Mouse (Mus musculus) bone marrow macrophage, adult 2 months (primary cell): ENCODE results near the gene Map3k11. TPM values are rescaled to one million over a fixed set of nuclear protein-coding genes. Genes with fewer than 3 reads are reported as not detected.

ENCODE experiments used
- H3K27ac ChIP-seq: 2 replicates; pipeline ENCODE4 v1.5.1; 2012; ENCODE audit warnings: low read depth, low read length; ENCODE audit not compliant: insufficient read depth
- H3K4me1 ChIP-seq: 2 replicates; pipeline ENCODE4 v1.6.1; 2012; ENCODE audit warnings: low read length; ENCODE audit not compliant: control insufficient read depth, insufficient read depth
- H3K4me3 ChIP-seq: 2 replicates; pipeline ENCODE4 v1.5.1; 2012; ENCODE audit warnings: mild to moderate bottlenecking, low read length, moderate library complexity; ENCODE audit not compliant: insufficient read depth
- CTCF ChIP-seq: IDR thresholded peaks from 2 replicates; pipeline ENCODE4 v1.5.1; 2012; ENCODE audit warnings: low read depth, mild to moderate bottlenecking, low read length, moderate library complexity
- POLR2A ChIP-seq: IDR thresholded peaks from 2 replicates; pipeline ENCODE4 v1.6.1; 2012; ENCODE audit warnings: mild to moderate bottlenecking, low read depth, low read length, borderline replicate concordance
- polyA plus RNA-seq: library from polyadenylated mRNA; stranded (reverse); fragments of >200 nt; gene quantifications from 2 replicates; pipeline ENCODE4 v1.2.4, GENCODE M21; 2012; ENCODE audit not compliant: missing spikeins, insufficient read depth, insufficient read length

Gene Map3k11
- polyA plus RNA-seq, 1 experiment: 99.1 TPM

- Histone ChIP-seq H3K27ac (no peak overlapping the region), H3K4me3 (peak overlapping the region; percentile 51), H3K4me1 (peaks cover 10% of the 10 kb centered on the region)
- TF ChIP-seq CTCF (no peak), POLR2A (no peak)
Observed at GRCm38 (mm10) chr19:5742241-5742641, 53.7 kb downstream of the Map3k11 start.

- TF ChIP-seq CTCF (no peak), POLR2A (no peak)
- Histone ChIP-seq H3K4me3 (no peak overlapping the region), H3K4me1 (peaks cover 10% of the 10 kb centered on the region), H3K27ac (no peak overlapping the region)
Observed at GRCm38 (mm10) chr19:5743576-5743975, 55.0 kb downstream of the Map3k11 start.

- Histone ChIP-seq H3K4me3 (no peak overlapping the region), H3K4me1 (peaks cover 14% of the 10 kb centered on the region), H3K27ac (no peak overlapping the region)
- TF ChIP-seq CTCF (no peak), POLR2A (no peak)
Observed at GRCm38 (mm10) chr19:5745756-5746710, 57.5 kb downstream of the Map3k11 start.

GRCm38 (mm10) chr19:5746907-5747363 is 58.4 kb downstream of the Map3k11 start:
- peaks cover 14% of the 10 kb centered on the region for H3K4me1 ChIP-seq
- TF ChIP-seq POLR2A (no peak), CTCF (no peak)
- H3K4me3 ChIP-seq: no peak overlapping the region
- H3K27ac ChIP-seq: no peak overlapping the region

- Histone ChIP-seq H3K4me3 (no peak overlapping the region), H3K4me1 (peaks cover 5% of the 10 kb centered on the region; the same call in 1 of the 2 replicates), H3K27ac (no peak overlapping the region)
- TF ChIP-seq POLR2A (no peak), CTCF (no peak)
Observed at GRCm38 (mm10) chr19:5749476-5749875, 60.9 kb downstream of the Map3k11 start.

- Histone ChIP-seq H3K4me1 (peaks cover 5% of the 10 kb centered on the region; the same call in 1 of the 2 replicates), H3K27ac (no peak overlapping the region), H3K4me3 (no peak overlapping the region)
- TF ChIP-seq CTCF (no peak), POLR2A (no peak)
Observed at GRCm38 (mm10) chr19:5750951-5751350, 62.4 kb downstream of the Map3k11 start.

GRCm38 (mm10) chr19:5751742-5752141 is 63.2 kb downstream of the Map3k11 start:
- TF ChIP-seq POLR2A (no peak), CTCF (no peak)
- Histone ChIP-seq H3K4me3 (no peak overlapping the region), H3K4me1 (peaks cover 5% of the 10 kb centered on the region; the same call in 1 of the 2 replicates), H3K27ac (no peak overlapping the region)

Other genes with a start within 250 kb of the Map3k11 start
- 0.50 and 1.6 TPM in 2 replicates for gene Fosl1, start 241.2 kb upstream of the Map3k11 start, polyA plus RNA-seq
- gene Ccdc85b, start 230.8 kb upstream of the Map3k11 start, polyA plus RNA-seq: 3.6 and 4.2 TPM in 2 replicates
- gene Fibp, start 228.1 kb upstream of the Map3k11 start, polyA plus RNA-seq: 69.7 and 70.6 TPM in 2 replicates
- not detected in 2 replicates for gene Ctsw, start 220.2 kb upstream of the Map3k11 start, polyA plus RNA-seq
- gene Efemp2, start 214.8 kb upstream of the Map3k11 start, polyA plus RNA-seq: 9.1 and 11.3 TPM in 2 replicates
- gene Mus81, start 200.3 kb upstream of the Map3k11 start, polyA plus RNA-seq: 16.7 and 19.8 TPM in 2 replicates
- gene Cfl1, start 198.3 kb upstream of the Map3k11 start, polyA plus RNA-seq: 1,898 and 2,021 TPM in 2 replicates
- 5.1 and 7.7 TPM in 2 replicates for gene 1700020D05Rik, start 185.0 kb upstream of the Map3k11 start, polyA plus RNA-seq
- gene Snx32, start 178.2 kb upstream of the Map3k11 start, polyA plus RNA-seq: 34.1 and 43.8 TPM in 2 replicates
- not detected in 2 replicates for gene Ovol1, start 128.1 kb upstream of the Map3k11 start, polyA plus RNA-seq
- 13.5 and 14.4 TPM in 2 replicates for gene Ap5b1, start 120.7 kb upstream of the Map3k11 start, polyA plus RNA-seq
- gene Rnaseh2c, start 86.9 kb upstream of the Map3k11 start, polyA plus RNA-seq: 82.4 and 102 TPM in 2 replicates
- 56.1 and 56.6 TPM in 2 replicates for gene Kat5, start 78.5 kb upstream of the Map3k11 start, polyA plus RNA-seq
- gene Rela, start 51.3 kb upstream of the Map3k11 start, polyA plus RNA-seq: 77.1 and 93.4 TPM in 2 replicates
- 93.4 and 117 TPM in 2 replicates for gene Sipa1, start 25.0 kb upstream of the Map3k11 start, polyA plus RNA-seq
- 43.3 and 54.9 TPM in 2 replicates for gene Pcnx3, start 166 bp downstream of the Map3k11 start, polyA plus RNA-seq
- not detected in 2 replicates for gene Kcnk7, start 15.6 kb downstream of the Map3k11 start, polyA plus RNA-seq
- gene Ehbp1l1, start 37.6 kb downstream of the Map3k11 start, polyA plus RNA-seq: 123 and 125 TPM in 2 replicates
- gene Fam89b, start 40.9 kb downstream of the Map3k11 start, polyA plus RNA-seq: 167 and 176 TPM in 2 replicates
- 11.4 and 15.7 TPM in 2 replicates for gene Ltbp3, start 52.2 kb downstream of the Map3k11 start, polyA plus RNA-seq
- 46.7 and 48.3 TPM in 2 replicates for gene Scyl1, start 82.7 kb downstream of the Map3k11 start, polyA plus RNA-seq
- 24.6 and 25.2 TPM in 2 replicates for gene Frmd8, start 186.5 kb downstream of the Map3k11 start, polyA plus RNA-seq
- 74.2 and 78.0 TPM in 2 replicates for gene Slc25a45, start 189.1 kb downstream of the Map3k11 start, polyA plus RNA-seq
- gene Tigd3, start 205.4 kb downstream of the Map3k11 start, polyA plus RNA-seq: 0.61 and 0.70 TPM in 2 replicates
- gene Dpf2, start 224.3 kb downstream of the Map3k11 start, polyA plus RNA-seq: 69.3 and 75.2 TPM in 2 replicates
- gene Cdc42ep2, start 236.1 kb downstream of the Map3k11 start, polyA plus RNA-seq: 2.5 and 2.6 TPM in 2 replicates